Comparison of ENCODE assay signal across 8 mouse cellular contexts in genomic region chr2:35621796-35622195, GRCm38 (mm10).
DNase-seq lines count a peak whose midpoint lies in the region; ATAC-seq and TF ChIP-seq lines count a peak whose summit lies in the region.

No protein-coding gene starts in this region.

- H3K27me3 ChIP-seq in megakaryocyte, embryonic 14.5 days (replicated peaks) = peaks cover 97% of the 10 kb centered on the region
- no peaks in the 10 kb centered on the region for H3K27me3 ChIP-seq in heart, adult 2 months (ENCODE audit: control insufficient read depth, insufficient read depth, low read length)

- H3K79me2 ChIP-seq in heart, adult 2 months (replicated peaks; ENCODE audit: control insufficient read depth, insufficient read depth, low read length) = peaks cover 3% of the 10 kb centered on the region; the same call in 1 of the 2 replicates

- no peak for TF ChIP-seq EP300 in heart, adult 2 months (IDR thresholded peaks at IDR 0.05; ENCODE audit: insufficient read depth, low read depth, low read length)

- no peaks in the 10 kb centered on the region for H3K9me3 ChIP-seq in megakaryocyte, embryonic 14.5 days

- no peaks in the 10 kb centered on the region for H3K36me3 ChIP-seq in megakaryocyte, embryonic 14.5 days (replicated peaks; ENCODE audit: low read length)
- no peaks in the 10 kb centered on the region for H3K36me3 ChIP-seq in heart, adult 2 months (ENCODE audit: control insufficient read depth, insufficient read depth, low read length)

- TF ChIP-seq POLR2A in heart, adult 2 months (IDR thresholded peaks at IDR 0.05; ENCODE audit: insufficient read depth, low read depth, low read length) = peak; percentile 60
- peak; percentile 27; the same call in 1 of the 2 replicates for TF ChIP-seq POLR2A in lung, adult 2 months (IDR thresholded peaks at IDR 0.05; ENCODE audit: borderline replicate concordance, extremely low read depth, low read depth, low read length)

- intact Hi-C loops in heart, adult 2 months (cut with DNase I) = loop anchor here (2.0 kb wide), 1 partner anchor 33 kb away; no protein-coding TSS in a partner anchor

- under 1% methylated on average over 41 of the region's 41 CpGs for WGBS in heart, adult 2 months
- 1% methylated on average over 40 of the region's 41 CpGs for WGBS in lung, adult 2 months

- H3K4me1 ChIP-seq in megakaryocyte, embryonic 14.5 days = peaks cover 27% of the 10 kb centered on the region
- H3K4me1 ChIP-seq in heart, adult 2 months (ENCODE audit: control insufficient read depth, insufficient read depth, low read length) = peaks cover 26% of the 10 kb centered on the region
- peaks cover 27% of the 10 kb centered on the region for H3K4me1 ChIP-seq in lung, adult 2 months (ENCODE audit: control insufficient read depth, insufficient read depth, low read length)

- no peak for ATAC-seq in megakaryocyte, adult 5-6 weeks (ENCODE audit: poor library complexity, severe bottlenecking)
- peak; percentile 38 for ATAC-seq in common myeloid progenitor, adult 5-6 weeks (replicated peaks; ENCODE audit: low read depth, poor library complexity, severe bottlenecking)

- peak; percentile 78 to 82 for DNase-seq in heart, adult 2 months
- DNase-seq in kidney, adult 18-20 months = peak; percentile 73
- no peak for DNase-seq in lung, adult 2 months
- peak; percentile 34 for DNase-seq in ovary, postnatal 10 days (ENCODE audit: low spot score)
- no peak for DNase-seq in layer of hippocampus, adult 18-20 months (ENCODE audit: low spot score in 2 of 2)

- no peak for TF ChIP-seq CTCF in heart, adult 2 months (IDR thresholded peaks at IDR 0.05)
- no peak for TF ChIP-seq CTCF in lung, adult 2 months (IDR thresholded peaks at IDR 0.05; ENCODE audit: insufficient read depth, low read length)

- H3K9ac ChIP-seq in heart, adult 2 months (ENCODE audit: low read depth, low read length) = peak overlapping the region; percentile 84

- peak overlapping the region; percentile 91 for H3K27ac ChIP-seq in heart, adult 2 months

- H3K4me3 ChIP-seq in megakaryocyte, embryonic 14.5 days (replicated peaks) = peak overlapping the region; percentile 87
- H3K4me3 ChIP-seq in heart, adult 2 months = peak overlapping the region; percentile 69
- H3K4me3 ChIP-seq in lung, adult 2 months (replicated peaks; ENCODE audit: extremely low read depth, low read depth, low read length) = peak overlapping the region; percentile 74

Comparison
In these comparisons a context has a peak if more than half of its experiments do, and no peak if none do; other contexts are left out.
1. DNase-seq: peak in heart, adult 2 months (2 of 2), kidney, adult 18-20 months (single experiment) and ovary, postnatal 10 days (single experiment); none in lung, adult 2 months (single experiment) and layer of hippocampus, adult 18-20 months (0 of 2).
2. Peak in every context shown above with its lines, with median percentiles within 50 percentile points of each other: H3K4me3 ChIP-seq.